Mouse (Mus musculus): ENCODE data around the gene Ptpn5. TPM values are rescaled to one million over a fixed set of nuclear protein-coding genes. Genes with fewer than 3 reads are reported as not detected.

Ptpn5 gene
- total RNA-seq (2021): 10 to 100 TPM; 92.7 to 95.8 TPM

DNA sequence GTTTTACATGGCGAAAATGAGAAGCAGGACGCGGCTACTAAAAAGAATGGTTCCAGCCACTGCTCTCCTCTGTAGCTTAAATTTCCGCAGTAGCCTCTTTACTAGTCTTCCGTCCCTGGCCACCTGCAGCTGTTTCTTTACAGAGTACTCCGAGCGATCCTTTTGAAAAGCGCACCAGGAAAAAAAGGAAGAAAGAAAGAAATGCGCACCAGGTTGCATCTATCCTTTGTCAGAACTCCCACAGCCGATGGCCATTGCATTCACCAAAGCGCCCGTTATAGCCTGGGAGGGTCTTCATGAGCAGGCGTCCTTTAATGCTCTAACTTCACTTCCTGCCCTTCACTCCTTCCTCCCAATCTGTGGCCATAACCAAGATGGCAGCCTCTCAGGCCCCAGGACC lies at the start of gene Ptpn5:
Ptpn5 (minus strand) TSS at position 354 of the 400 bp plus-strand sequence.
- DNase-seq: no peak

DNA sequence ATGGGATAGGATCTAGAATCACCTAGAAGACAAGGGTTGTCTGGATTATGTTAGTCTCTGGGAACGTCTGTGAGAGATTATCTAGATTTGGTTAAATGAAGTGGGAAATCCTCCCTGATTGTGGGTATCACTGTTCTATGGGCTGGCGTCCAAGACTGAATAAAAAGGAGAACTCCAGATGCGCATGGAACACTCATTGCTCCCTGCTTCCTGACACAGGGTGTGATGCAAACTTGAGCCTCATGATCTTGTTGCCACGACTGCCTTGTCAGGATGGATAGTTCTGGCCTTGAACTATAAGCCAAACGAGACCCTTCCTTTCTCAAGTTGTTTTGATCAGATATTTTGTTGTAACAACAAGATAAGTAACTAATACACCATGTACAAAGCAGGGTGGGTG lies 37.3 kb upstream of the Ptpn5 start:
- DNase-seq: no peak

DNA sequence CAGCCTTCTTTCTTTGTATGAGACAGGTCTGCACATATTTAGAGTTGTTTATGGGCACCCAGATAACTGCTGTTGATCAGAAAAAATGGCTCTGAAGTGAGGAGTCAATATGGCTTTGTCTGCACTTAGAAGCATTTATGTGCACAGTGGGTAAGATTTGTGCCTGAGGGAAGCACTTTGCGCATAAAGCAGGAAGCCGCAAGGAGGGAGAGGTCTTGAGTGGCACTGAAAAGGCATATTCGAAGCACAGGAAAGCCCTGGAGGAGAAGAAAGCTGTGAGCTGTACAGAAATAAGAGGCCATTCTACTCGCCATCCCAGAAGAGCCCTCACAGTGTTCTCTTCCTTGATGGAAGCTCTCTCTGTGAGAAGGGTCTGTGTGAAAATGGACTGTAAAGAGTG lies 31.5 kb upstream of the Ptpn5 start:
- DNase-seq: no peak

DNA sequence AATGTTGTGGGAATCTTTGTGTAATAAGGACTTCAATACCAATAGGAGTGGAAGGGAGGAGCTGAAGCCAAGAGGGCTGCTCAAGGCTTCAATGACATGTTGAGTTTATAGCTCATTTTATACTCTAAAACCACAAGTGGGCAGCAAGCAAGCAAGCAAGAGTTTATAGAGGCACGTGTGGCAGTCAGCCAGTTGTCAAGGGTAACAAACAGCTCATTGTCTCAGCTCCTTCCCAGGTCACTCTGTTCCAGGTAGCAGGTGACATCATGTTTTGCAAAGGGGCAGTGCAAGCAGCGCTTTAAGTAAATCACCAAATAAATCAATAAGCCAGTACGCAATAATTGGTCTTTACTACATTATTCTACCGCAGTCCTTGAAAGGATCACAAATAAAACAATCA lies 29.7 kb upstream of the Ptpn5 start:
- DNase-seq: no peak

DNA sequence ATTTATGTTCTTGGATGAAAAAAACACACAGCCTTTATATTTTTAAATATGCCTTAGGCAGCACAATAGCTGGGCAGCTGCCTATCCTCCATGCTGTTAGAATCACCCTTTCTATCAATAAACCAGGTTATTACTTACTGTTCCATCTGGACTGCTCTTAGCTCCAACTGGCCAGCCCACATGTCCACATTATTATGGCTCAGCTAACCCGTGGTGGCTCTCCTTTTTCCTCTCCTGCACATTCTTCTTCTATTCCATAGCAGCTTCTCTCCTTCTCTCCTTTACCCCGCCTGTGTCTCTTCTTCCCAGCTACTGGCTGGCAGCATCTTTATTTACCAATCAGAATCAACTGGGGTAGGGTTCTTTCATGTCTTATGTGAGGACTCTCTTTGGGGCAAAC lies 25.0 kb upstream of the Ptpn5 start:
- DNase-seq: no peak

DNA sequence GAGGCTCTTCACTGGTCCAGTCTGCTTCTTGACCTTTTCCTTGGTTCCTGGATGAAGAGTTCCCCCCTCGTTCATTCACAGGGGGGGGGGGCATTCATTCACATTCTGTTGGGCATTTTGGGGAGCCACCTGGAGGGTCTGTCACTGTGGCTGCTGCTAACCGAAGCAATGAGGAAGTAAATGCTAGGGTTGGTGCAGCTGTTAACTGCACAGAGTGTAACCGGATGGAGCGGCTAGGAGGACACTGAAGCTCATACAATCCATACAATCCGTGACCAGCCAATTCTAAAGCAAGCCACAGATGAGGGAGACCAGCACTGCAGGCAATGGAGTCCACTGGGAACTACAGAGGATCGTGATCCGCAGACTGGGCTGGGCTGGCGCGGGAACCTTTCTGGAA lies 24.3 kb upstream of the Ptpn5 start:
- no peak for DNase-seq

DNA sequence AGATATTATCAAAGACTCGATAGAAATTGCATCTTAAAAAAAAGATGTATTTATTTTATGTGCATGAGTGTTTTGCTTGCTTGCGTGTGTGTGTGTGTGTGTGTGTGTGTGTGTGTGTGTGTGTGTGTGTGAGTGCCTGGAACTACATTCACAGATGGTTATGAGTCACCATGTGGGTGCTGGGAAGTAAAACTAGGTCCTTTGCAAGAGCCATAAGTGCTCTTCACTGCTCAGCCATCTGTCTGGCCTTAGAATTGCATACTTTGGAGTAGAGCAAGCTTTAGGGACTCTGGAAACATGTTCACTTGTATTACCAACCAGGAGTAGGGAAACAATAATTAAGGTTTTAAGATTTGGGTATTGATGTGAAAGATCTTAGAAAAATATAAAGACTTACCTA lies 22.4 kb upstream of the Ptpn5 start:
- no peak for DNase-seq

DNA sequence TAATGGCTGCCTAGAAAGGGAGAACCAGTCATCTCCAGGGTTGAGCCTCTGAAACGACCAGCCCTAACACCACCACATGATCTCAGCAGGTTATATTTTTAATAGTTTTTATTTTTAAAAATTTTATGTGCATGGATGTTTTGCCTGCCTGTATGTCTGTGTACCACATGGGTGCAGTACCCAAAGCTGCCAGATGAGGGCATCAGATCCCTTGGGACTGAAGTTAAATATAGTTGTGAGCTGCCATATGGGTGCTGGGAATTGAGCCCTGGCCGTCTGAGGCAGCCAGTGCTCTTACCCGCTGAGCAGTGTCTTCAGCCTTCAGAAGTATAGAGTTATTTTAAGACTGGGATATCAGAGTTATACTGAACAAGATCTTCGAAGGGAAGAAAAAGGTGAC lies 21.9 kb upstream of the Ptpn5 start:
- no peak for DNase-seq

DNA sequence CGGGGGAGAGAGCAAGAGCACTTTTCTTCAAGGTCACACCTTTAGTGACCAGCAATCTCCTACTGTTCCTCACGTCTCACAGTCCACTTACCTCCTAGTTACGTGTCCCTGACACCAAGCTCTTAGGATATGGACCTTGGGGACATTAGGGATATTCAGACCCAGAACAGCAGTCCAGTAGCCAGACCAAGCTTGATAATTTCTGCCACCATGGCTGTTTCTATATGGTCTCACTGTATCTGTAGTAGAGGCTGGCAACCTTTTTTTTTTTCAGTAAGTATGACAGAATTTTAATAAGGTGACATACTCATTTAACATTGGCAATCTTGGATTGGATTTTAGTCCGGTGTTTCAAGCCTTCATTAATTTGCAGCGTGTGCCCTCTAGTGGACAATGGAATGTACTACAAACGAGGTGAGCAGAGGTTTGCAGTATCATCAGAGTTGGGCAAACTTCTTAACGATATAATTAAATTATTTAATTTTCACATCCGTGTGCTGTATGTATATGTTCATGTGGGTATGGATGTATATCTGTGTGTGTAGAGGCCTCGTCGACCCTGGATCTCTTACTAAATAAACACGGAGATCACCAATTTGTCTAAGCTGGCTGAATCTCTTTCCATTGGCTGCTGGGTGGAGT lies 17.1 kb upstream of the Ptpn5 start:
- peak in 1 of 2 experiments; percentile 36 for DNase-seq

DNA sequence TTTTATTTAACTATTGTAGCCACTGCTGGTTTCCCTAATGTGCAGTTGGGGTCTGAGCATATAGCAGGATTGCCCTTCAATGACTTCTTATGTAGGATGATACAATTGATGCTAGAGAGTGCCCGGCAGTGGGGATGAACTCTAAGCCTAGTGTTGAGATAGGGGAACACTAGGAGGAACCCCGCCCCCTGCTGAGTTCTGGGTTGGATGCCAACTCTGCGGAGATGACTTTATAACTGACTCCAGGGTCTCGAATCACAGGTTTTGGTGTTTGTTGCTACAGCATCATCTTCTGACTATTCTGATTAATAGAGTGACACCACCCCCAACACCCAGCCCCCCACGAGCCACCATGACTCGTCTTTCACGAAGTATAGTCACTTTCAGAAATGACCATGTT lies 14.8 kb upstream of the Ptpn5 start:
- DNase-seq: no peak

DNA sequence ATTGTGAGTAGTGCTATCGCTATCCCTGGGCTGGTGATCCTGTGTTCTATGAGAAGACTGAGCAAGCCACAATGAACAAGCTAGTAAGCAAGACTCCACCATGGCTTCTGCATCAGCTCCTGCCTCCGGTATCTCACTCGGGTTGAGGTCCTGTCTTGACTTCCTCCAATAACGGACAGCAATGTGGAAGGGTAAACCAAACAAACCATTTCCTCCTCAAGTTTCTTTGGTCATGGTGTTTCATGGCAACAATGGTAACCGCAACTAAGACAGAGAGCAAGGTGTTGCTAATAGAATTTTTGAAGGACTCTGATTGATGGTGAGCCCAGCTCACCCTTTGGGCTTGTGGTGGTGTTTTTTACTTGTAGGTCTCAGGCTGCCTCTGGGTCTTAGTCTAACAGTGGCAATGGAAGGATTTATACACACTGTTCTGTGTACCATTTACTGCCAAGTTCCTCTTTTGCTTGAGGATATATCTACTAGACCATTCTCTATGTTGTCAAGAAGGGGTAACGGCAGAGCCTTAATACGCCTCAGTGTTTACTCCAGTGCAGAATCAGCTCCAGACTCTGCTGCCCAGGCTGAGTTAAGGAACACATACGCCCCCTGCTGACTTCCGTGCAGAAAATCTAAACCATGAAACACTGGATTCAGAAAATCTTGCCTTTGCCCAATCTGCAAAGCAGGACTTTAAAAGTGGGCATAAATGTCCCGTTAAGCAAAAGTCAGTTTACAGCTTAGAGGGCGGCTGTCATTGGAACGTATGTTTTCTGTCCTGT lies 12.7 kb upstream of the Ptpn5 start:
- peak; percentile 36 to 59 for DNase-seq

DNA sequence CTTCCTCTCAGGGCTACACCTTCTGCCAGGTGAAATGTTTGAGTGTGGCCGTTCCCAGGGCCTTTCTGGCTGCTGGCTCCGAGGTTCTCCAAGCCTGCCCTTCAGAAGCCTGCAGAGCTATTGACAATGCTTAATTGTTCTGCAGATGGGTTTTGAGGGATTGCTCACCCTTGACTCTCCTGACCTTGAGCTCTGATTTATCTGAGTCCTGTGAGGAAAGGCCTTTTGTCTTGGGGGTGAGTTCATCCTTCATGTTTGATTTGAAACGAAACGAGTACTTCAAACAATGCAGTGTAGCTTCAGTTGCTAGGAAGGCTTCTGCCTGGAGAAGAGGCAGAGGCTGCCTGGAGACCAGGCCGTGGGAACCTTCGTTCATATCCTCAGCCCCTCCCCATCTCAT lies 10.8 kb upstream of the Ptpn5 start:
- no peak for DNase-seq

DNA sequence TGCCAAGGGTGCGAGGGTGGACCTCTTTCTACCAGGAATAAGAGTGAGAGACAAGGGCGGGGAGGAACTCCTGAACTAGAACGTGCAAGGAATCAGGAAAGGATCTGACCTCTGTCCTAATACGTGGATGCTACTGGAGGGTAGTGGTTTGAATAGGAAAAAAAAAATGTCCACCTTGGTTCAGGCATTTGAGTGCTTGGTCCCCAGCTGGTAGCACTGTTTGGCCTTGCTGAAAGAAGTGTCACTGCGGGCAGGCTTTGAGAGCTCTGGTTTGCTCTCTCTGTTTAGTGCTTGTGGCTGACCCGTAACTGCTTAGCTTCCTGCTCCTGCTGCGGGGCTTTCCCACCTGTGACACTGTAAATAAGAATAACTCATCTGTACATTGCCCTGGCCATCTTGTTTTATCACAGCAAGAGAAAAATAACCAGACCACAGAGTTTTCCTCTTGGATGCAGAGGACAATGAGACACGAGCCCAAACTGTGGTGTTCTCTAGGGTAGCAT lies 6.4 kb upstream of the Ptpn5 start:
- no peak for DNase-seq

DNA sequence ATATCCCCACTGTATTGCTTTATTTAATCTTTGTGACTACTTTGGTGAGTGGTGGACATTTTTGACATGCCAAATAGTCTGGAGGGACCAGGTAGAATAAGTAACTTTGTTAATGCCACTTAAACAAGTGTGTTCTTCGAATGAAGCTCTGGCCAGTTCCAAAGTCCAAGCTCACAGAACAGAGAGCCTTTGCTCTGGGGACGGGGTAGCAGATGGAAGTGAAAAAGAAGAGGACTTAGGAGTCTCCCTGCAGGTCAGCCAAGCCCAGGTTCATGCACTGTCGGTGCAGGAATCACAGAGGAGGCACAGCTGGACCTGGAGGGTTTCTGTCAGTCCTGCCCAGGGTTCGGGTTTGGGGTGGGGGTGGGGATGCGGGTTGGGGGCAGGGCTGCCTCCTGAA lies 1.1 kb upstream of the Ptpn5 start:
- DNase-seq: no peak

DNA sequence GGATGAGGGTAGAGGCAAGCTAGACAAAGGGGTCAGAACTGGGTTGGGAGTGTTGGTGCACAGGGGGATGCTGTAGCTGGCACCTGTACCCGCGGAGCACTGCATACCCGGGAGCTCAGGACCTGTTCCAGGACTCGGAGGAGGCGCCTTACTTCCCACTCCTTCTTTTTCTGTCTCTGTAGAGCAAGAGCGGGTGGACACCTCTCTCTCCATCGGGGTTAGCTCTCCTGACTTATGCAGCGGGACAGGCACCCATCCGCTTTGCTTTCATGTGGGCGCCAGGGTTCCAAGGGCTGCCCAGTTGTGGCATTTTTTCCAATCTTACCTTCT lies 588 bp downstream of the Ptpn5 start:
- no peak for DNase-seq

DNA sequence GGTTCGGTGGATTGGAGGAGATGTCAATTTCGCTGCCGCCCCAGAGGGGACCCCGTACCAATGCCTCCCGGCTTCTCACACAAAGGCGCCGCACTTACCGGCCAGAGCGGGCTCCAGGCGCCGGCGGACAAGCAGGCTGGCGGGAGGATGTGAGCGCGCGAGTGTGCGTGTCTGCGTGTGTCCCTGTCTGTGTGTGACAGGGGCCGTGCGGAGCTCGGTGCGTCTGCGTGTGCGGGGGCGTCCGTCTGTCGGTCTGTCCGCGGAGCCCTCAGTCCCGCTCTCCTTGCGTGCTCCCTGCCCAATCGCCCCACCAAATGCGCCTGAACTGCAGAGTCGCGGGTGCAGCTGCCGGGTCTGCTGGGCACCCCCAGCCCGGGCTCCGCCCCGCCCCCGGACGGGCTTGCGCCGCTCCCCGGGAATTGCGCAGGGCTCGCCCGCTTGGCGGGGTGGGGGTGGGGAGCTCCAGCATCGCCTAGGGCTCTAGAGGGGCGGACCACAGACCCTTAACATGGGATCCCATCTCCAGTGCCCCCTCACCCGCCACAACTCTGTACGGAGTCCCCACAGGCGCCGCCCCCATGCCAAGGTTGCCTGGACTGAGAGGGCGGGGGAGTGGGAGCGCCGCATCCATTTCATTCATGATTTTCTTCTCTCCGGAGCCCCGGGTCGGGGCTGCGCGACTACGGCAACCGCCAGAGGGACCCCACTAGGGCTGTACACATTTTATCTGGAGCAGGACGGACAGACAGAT lies 1.1 kb downstream of the Ptpn5 start:
- DNase-seq: peak; percentile 71 to 78

DNA sequence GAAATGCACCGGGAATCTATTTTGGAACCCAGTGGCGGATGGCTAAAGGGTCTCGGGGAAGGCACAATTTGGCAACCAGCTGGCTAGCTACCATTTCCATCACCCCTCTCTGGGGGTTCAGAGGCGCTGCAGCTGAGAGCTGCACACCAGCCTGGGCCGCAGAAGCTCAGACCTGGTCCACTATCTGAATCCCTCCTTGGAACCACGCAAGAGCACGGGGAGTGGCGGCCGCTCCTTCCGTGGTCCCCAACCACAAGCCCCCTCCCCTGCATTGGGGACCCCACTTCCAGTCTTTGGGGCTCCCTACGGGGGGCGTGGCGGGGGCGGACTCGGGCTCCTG lies 1.7 kb downstream of the Ptpn5 start:
- DNase-seq: no peak

DNA sequence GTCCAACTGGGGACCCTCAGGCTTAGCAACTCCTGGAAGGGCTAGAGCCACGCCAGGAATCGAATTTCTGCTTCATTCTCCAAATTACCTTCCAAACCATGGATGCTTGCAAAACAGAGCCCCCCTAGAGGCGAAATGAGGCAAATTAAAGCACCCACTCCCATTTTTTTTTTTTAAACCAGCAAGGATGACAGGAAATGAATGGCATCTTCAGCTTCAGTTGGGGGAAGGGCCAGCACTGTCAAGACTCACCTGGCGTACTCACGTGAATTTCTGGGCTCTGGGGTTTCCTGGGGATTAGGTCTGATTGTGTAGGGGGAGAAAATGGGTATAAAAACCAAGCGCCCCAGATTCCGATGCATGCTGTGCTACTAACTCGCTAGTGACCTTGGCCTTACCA lies 2.2 kb downstream of the Ptpn5 start:
- DNase-seq: no peak

DNA sequence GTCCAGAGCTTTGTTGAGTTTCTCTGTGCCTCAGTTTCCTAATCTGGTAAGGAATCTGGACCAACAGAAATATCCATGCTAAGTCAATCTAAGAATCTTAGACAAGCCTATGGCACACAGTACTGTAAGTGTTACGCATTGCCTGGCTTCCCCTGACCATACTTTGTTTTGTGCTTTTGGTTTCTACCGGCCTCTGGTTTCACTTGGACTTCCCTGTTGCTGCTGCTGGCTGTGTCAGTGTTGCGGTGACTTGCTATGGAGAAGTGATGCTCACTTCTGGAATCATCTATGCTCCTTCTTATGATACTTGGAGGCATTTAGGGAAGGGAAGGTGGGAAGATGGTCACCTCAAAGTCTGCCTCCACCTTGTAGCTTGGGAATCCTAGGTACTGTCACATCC lies 11.5 kb downstream of the Ptpn5 start:
- DNase-seq: no peak

DNA sequence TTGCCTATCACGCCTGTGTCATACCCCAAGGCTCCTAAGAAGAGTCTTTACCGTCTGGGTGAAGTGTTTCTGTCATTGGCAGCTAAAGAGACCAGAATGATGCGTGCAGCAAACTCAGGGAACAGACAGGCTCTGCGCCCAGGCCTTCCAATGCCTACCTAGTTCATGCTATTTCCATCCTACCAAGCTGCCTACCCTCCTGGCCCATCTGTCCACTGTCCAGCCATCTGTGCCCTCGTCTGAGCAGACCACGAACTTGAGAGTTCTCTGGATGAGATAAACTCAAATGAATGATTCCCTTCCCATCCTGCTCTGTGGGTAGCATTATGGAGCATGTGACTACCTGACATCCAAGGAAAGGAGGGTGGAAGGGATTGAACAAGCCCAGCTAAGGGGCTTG lies 16.8 kb downstream of the Ptpn5 start:
- no peak for DNase-seq

DNA sequence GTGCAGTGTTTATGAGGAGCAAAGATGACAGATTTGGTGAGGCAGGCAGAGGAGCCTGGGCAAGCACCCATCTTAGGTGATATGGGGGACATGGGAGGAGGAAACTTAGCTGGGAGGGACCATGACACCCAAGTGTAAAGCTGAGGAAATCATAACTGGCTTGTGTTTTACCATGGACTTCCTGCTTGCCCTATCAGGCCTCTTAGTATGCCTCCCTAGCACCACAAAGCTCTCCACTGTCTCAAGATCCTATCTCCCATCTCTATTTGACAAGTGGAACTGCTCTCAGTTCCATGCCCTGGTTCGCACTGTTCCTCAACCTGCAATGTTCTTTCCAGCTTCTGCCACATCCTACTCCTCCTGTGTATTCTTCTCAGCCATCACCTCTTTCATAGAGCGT lies 18.0 kb downstream of the Ptpn5 start:
- DNase-seq: no peak

DNA sequence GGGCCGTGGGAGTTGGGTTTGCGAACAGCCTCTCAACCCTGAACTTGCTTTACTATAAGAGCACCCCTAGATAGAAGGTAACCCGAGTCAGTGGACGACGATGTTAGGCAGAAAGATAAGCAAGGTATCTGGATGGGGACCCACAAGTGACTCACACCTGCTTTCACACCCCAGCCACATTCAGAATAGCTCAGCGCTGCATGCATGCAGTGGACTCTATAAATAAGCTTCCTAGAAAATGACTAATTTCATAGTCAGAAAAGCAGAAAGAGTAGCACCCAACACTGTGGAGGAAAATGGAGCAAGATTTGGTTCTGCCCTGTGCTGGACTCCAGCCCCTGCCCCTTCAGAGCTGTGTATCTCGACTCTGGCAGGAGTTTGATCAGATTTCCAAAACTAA lies 20.1 kb downstream of the Ptpn5 start:
- DNase-seq: no peak

DNA sequence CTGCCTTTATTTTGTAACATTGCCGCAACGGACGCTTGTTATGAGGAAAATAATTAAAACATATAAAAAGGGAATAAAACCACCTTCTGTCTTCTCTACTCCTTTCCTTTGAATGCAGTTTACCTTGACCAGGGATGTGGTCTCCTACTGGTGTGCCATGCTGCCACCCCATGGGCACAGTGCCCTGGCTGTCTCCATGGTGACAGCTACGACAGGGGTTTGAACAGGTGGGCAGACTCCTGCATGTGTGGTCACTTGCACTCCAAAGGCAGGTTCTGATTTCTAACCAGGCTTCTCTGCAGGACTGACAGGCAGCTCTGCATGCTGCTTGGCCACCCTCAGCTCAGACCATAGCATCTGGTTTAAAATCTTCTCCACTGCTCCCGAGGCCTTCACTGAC lies 21.4 kb downstream of the Ptpn5 start:
- DNase-seq: no peak

DNA sequence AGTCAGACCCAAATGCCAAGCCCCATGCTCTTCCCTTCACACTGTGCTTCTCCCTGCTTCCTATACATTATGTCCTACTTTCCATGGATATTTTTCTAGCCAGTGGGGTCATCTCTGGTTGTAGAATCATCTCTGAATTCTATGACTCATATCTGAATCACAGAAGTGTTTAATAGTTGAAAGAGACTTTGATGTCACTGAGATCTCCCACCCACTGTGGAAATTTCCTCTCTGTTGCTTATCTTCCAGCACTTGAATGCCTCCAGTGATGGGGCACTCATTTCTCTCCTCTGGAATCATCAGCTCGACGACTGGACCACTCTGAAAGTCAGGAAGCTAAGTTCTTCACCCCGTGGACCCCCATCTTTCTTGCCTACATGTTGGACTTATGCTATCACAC lies 22.4 kb downstream of the Ptpn5 start:
- no peak for DNase-seq

All from layer of hippocampus, postnatal 36 days (tissue).